Mouse (Mus musculus): ENCODE measurements at regions not wholly inside any gene's neighbourhood (a gene's known extent, or its start where the extent isn't known, plus 50 kb on each side); places are given as distances from the start of the nearest gene placed in this dataset.

DNA sequence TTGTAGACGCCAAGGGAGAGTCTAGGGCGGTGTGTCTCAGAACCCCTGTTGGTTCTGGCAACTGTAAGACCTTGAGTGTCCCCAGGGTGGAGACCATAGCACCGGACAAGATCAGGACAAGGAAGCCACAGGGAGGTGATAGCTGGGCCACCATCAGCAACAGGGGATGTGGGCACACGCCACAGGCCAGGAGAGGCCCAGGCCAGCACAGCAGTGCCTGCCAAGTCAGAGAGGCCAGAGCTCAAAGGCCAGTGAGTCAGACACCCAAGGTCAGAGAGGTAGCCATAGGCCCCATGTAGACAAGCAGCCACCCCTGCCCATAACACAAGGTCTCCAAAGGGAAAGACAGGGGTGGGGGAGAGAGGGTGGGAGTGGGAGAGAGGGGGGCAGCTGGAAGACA is 52.2 kb upstream of the Zbtb40 start:
- no peak for DNase-seq (ENCODE audit: low read depth)
